Mouse (Mus musculus) midbrain, embryonic 11.5 days (tissue): ENCODE measurements around the gene Prok2. TPM values are rescaled to one million over a fixed set of nuclear protein-coding genes. Genes with fewer than 3 reads are reported as not detected.

Experiments used
- ATAC-seq: fragments of 200-750 bp; cut with Nextera tagmentation; 2 replicates; pipeline ENCODE4 v1.8.0; 2017; ENCODE audit warnings: moderate TSS enrichment, moderate library complexity; ENCODE audit not compliant: low FRiP score
- DNase-seq: peaks from one replicate; pipeline ENCODE4 v3.0.0; 2015; ENCODE audit warnings: low spot score; ENCODE audit errors: missing footprints
- H3K27ac ChIP-seq: fragments of 300-500 bp; sonication (generic); 2 replicates; pipeline ENCODE4 v1.5.1; 2014; ENCODE audit warnings: low read depth, low read length
- H3K27me3 ChIP-seq: fragments of 300-500 bp; sonication (generic); 2 replicates; pipeline ENCODE4 v1.6.1; 2014; ENCODE audit warnings: mild to moderate bottlenecking, low read length, moderate library complexity, mixed read lengths; ENCODE audit not compliant: control insufficient read depth, insufficient read depth
- H3K36me3 ChIP-seq: fragments of 300-500 bp; sonication (generic); 2 replicates; pipeline ENCODE4 v1.6.1; 2014; ENCODE audit warnings: mild to moderate bottlenecking, low read length, moderate library complexity, mixed read lengths; ENCODE audit not compliant: control insufficient read depth, insufficient read depth
- H3K4me1 ChIP-seq: fragments of 300-500 bp; sonication (generic); 2 replicates; pipeline ENCODE4 v1.6.1; 2014; ENCODE audit warnings: low read length; ENCODE audit not compliant: control insufficient read depth, insufficient read depth
- H3K4me2 ChIP-seq: fragments of 300-500 bp; sonication (generic); 2 replicates; pipeline ENCODE4 v1.6.1; 2014; ENCODE audit warnings: mild to moderate bottlenecking, moderate library complexity
- H3K4me3 ChIP-seq: fragments of 300-500 bp; sonication (generic); 2 replicates; pipeline ENCODE4 v1.5.1; 2014; ENCODE audit warnings: low read depth, low read length
- H3K9ac ChIP-seq: fragments of 300-500 bp; sonication (generic); 2 replicates; pipeline ENCODE4 v1.6.1; 2014; ENCODE audit warnings: low read length
- H3K9me3 ChIP-seq: fragments of 300-500 bp; sonication (generic); 2 replicates; pipeline ENCODE4 v1.6.1; 2016; ENCODE audit warnings: low read length; ENCODE audit not compliant: control insufficient read depth
- WGBS: fragments of 180-500 bp; shearing (Covaris S2); extraction: QIAGEN DNeasy Blood & Tissue Kit; methylation state at CpG from one replicate; pipeline ENCODE4 v1.1.7; 2014; 5-methylcytosine and 5-hydroxymethylcytosine counted together
- polyA plus RNA-seq: library from polyadenylated mRNA; unstranded; fragments of >200 nt; fragmentation: Nextera tagmentation; extraction: Ambion mirVana; gene quantifications from 2 replicates; pipeline ENCODE4 v1.2.1, GENCODE M21; 2014

Prok2 gene
- polyA plus RNA-seq, 1 experiment from 2014 or later, result not detected

GRCm38 (mm10) chr6:99666318-99667171 is 59.6 kb downstream of the Prok2 start, which contains the start of the genes Eif4e3 and Gm20696:
Gene Eif4e3 (minus strand): TSS chr6:99666771.
Gene Gm20696 (minus strand): TSS chr6:99666797.
- Histone ChIP-seq H3K27ac (peak within 1 kb of the TSS; percentile 71), H3K27me3 (peaks cover 11% of the 10 kb centered on the region), H3K4me1 (peaks cover 20% of the 10 kb centered on the region), H3K4me3 (peak within 1 kb of the TSS; percentile 85), H3K9me3 (no peaks in the 10 kb centered on the region), H3K36me3 (no peaks in the 10 kb centered on the region), H3K4me2 (peak within 1 kb of the TSS; percentile 96), H3K9ac (peak within 1 kb of the TSS; percentile 91)
- ATAC-seq, result peak; percentile 83
- DNase-seq, result peak; percentile 96
- 1% methylated on average over 58 of the region's 75 CpGs for WGBS

- Histone ChIP-seq H3K27me3 (peaks cover 11% of the 10 kb centered on the region), H3K4me1 (peaks cover 19% of the 10 kb centered on the region), H3K4me2 (peak overlapping the region; percentile 96), H3K4me3 (peak overlapping the region; percentile 85), H3K9ac (peak overlapping the region; percentile 91), H3K36me3 (no peaks in the 10 kb centered on the region), H3K27ac (no peak overlapping the region), H3K9me3 (no peaks in the 10 kb centered on the region)
- 34% methylated on average over 16 of the region's 16 CpGs for WGBS
- no peak for ATAC-seq
- no peak for DNase-seq
These were observed 60.5 kb downstream of the Prok2 start for GRCm38 (mm10) chr6:99665457-99666317.

GRCm38 (mm10) chr6:99663232-99663631 is 63.0 kb downstream of the Prok2 start:
- no peak for ATAC-seq

More at GRCm38 (mm10) chr6:99663232-99663631, 63.0 kb downstream of the Prok2 start:
- Histone ChIP-seq H3K36me3 (no peaks in the 10 kb centered on the region), H3K27ac (no peak overlapping the region), H3K9me3 (no peaks in the 10 kb centered on the region), H3K4me2 (no peak overlapping the region), H3K4me1 (peaks cover 6% of the 10 kb centered on the region), H3K9ac (no peak overlapping the region), H3K27me3 (peaks cover 9% of the 10 kb centered on the region), H3K4me3 (no peak overlapping the region)
- DNase-seq, result peak; percentile 78
- 80% methylated on average over 8 of the region's 8 CpGs for WGBS

Other genes starting within 250 kb of the Prok2 start
- 86.2 and 95.4 TPM in 2 replicates for gene Foxp1, start 203.7 kb downstream of the Prok2 start, polyA plus RNA-seq
- gene Eif4e3, start 59.6 kb downstream of the Prok2 start, polyA plus RNA-seq, result 16.2 and 17.5 TPM in 2 replicates
- 2.5 and 3.4 TPM in 2 replicates for gene Gm20696, start 59.6 kb downstream of the Prok2 start, polyA plus RNA-seq
- 3.0 and 3.8 TPM in 2 replicates for gene Gpr27, start 33.7 kb downstream of the Prok2 start, polyA plus RNA-seq